Mouse (Mus musculus) CH12.LX (cell line): ENCODE measurements at regions not wholly inside any gene's neighbourhood (a gene's known extent, or its start where the extent isn't known, plus 50 kb on each side); places are given as distances from the start of the nearest gene placed in this dataset.

Source experiments
- DNase-seq: peaks from one replicate; pipeline ENCODE4 v3.0.0-alpha.2; 2013; ENCODE audit errors: extremely low read depth
- H3K27ac ChIP-seq: 2 replicates; pipeline ENCODE4 v1.5.1; 2012; ENCODE audit warnings: low read depth, mild to moderate bottlenecking, control low read depth, moderate library complexity; ENCODE audit not compliant: insufficient read depth
- H3K27me3 ChIP-seq: replicated peaks from 2 replicates; pipeline ENCODE3; 2012; ENCODE audit warnings: inconsistent platforms
- H3K36me3 ChIP-seq, 2 experiments: replicated peaks in 1 of 2; 2 replicates each; pipeline versions ENCODE3 to v1.6.1; 2012; ENCODE audit warnings: inconsistent platforms in 1 of 2, low read length in 1 of 2, mild to moderate bottlenecking in 1 of 2, mixed read lengths in 1 of 2, moderate library complexity in 1 of 2; ENCODE audit not compliant: control insufficient read depth in 1 of 2, insufficient read depth in 1 of 2
- H3K4me1 ChIP-seq, 2 experiments: 2 replicates each; pipeline ENCODE4 v1.6.1; 2012; ENCODE audit warnings: inconsistent platforms in 1 of 2, moderate library complexity in 1 of 2; ENCODE audit not compliant: insufficient read depth in 2 of 2, control insufficient read depth in 1 of 2
- H3K4me2 ChIP-seq: 2 replicates; pipeline ENCODE4 v1.6.1; 2012; ENCODE audit warnings: low read depth, mild to moderate bottlenecking, control low read depth; ENCODE audit not compliant: poor library complexity, insufficient read depth, severe bottlenecking
- H3K4me3 ChIP-seq, 3 experiments: fragments of 150-350 bp in 1 of 3; sonication (generic) in 1 of 3; replicated peaks in 1 of 3; 2 replicates each; pipeline versions ENCODE3 to v1.5.1; 2011 to 2012; ENCODE audit warnings: low read depth in 2 of 3, low read length in 2 of 3, mild to moderate bottlenecking in 2 of 3, moderate library complexity in 2 of 3, control low read depth in 1 of 3, improper control_type of control experiment in 1 of 3, inconsistent platforms in 1 of 3, mixed read lengths in 1 of 3; ENCODE audit not compliant: poor library complexity in 1 of 3
- H3K79me2 ChIP-seq: replicated peaks from 2 replicates; pipeline ENCODE4 v1.6.1; 2012; ENCODE audit warnings: mild to moderate bottlenecking, moderate library complexity; ENCODE audit not compliant: control insufficient read depth, poor library complexity, insufficient read depth, severe bottlenecking; ENCODE audit errors: extremely low read depth
- H3K9ac ChIP-seq: 2 replicates; pipeline ENCODE4 v1.6.1; 2012; ENCODE audit warnings: low read depth, mild to moderate bottlenecking, control low read depth, moderate library complexity; ENCODE audit not compliant: insufficient read depth
- H3K9me3 ChIP-seq: replicated peaks from 2 replicates; pipeline ENCODE3; 2012; ENCODE audit warnings: low read length, inconsistent platforms, mixed read lengths
- CHD1 ChIP-seq: IDR thresholded peaks from 2 replicates; pipeline ENCODE4 v1.6.1; 2012; ENCODE audit warnings: low read depth, low read length, improper control_type of control experiment, inconsistent platforms
- CHD2 ChIP-seq: IDR thresholded peaks from 2 replicates; pipeline ENCODE4 v1.6.1; 2011; ENCODE audit warnings: low read length, improper control_type of control experiment
- CTCF ChIP-seq, 2 experiments: IDR thresholded peaks in 1 of 2; conservative IDR thresholded peaks in 1 of 2; 2 replicates each; pipeline ENCODE4 v1.5.1; 2011 to 2012; ENCODE audit warnings: low read depth in 2 of 2, low read length in 2 of 2, improper control_type of control experiment in 1 of 2, inconsistent platforms in 1 of 2, mild to moderate bottlenecking in 1 of 2, moderate library complexity in 1 of 2
- E2F4 ChIP-seq: IDR thresholded peaks from 2 replicates; pipeline ENCODE4 v1.6.1; 2011; ENCODE audit warnings: low read depth, low read length, improper control_type of control experiment; ENCODE audit not compliant: insufficient replicate concordance
- ELF1 ChIP-seq: IDR thresholded peaks from 2 replicates; pipeline ENCODE4 v1.6.1; 2014; ENCODE audit warnings: low read depth, mild to moderate bottlenecking, inconsistent platforms, low read length, improper control_type of control experiment
- EP300 ChIP-seq: IDR thresholded peaks from 2 replicates; pipeline ENCODE4 v1.6.1; 2011; ENCODE audit warnings: low read length, improper control_type of control experiment
- ETS1 ChIP-seq: conservative IDR thresholded peaks from 2 replicates; pipeline ENCODE4 v1.6.1; 2012; ENCODE audit warnings: low read depth, mild to moderate bottlenecking, inconsistent platforms, low read length, improper control_type of control experiment, moderate library complexity
- IRF4 ChIP-seq: IDR thresholded peaks from 2 replicates; pipeline ENCODE4 v1.6.1; 2014; ENCODE audit warnings: low read depth, mild to moderate bottlenecking, inconsistent platforms, low read length, improper control_type of control experiment
- JUN ChIP-seq: IDR thresholded peaks from 2 replicates; pipeline ENCODE4 v1.6.1; 2011; ENCODE audit warnings: low read depth, mild to moderate bottlenecking, low read length, improper control_type of control experiment, moderate library complexity; ENCODE audit not compliant: insufficient read depth
- JUND ChIP-seq: conservative IDR thresholded peaks from 2 replicates; pipeline ENCODE4 v1.6.1; 2011; ENCODE audit warnings: low read depth, low read length, improper control_type of control experiment
- KAT2A ChIP-seq: IDR thresholded peaks from 2 replicates; pipeline ENCODE4 v1.6.1; 2012; ENCODE audit warnings: low read length, improper control_type of control experiment, inconsistent platforms; ENCODE audit not compliant: insufficient replicate concordance
- MAFK ChIP-seq: IDR thresholded peaks from 2 replicates; pipeline ENCODE4 v1.6.1; 2011; ENCODE audit warnings: low read length, improper control_type of control experiment; ENCODE audit not compliant: insufficient replicate concordance
- MAX ChIP-seq: IDR thresholded peaks from 2 replicates; pipeline ENCODE4 v1.6.1; 2011; ENCODE audit warnings: low read length, improper control_type of control experiment
- MAZ ChIP-seq: IDR thresholded peaks from 2 replicates; pipeline ENCODE4 v1.6.1; 2012; ENCODE audit warnings: low read depth, mild to moderate bottlenecking, inconsistent platforms, low read length, improper control_type of control experiment, moderate library complexity
- MEF2A ChIP-seq: IDR thresholded peaks from 2 replicates; pipeline ENCODE4 v1.6.1; 2014; ENCODE audit warnings: low read depth, mild to moderate bottlenecking, inconsistent platforms, low read length, improper control_type of control experiment, borderline replicate concordance
- MXI1 ChIP-seq: IDR thresholded peaks from 2 replicates; pipeline ENCODE4 v1.6.1; 2011; ENCODE audit warnings: mild to moderate bottlenecking, low read depth, low read length, improper control_type of control experiment
- MYC ChIP-seq: IDR thresholded peaks from 2 replicates; pipeline ENCODE4 v1.6.1; 2011; ENCODE audit warnings: low read depth, mild to moderate bottlenecking, improper control_type of control experiment, low read length
- NELFE ChIP-seq: IDR thresholded peaks from 2 replicates; pipeline ENCODE4 v1.6.1; 2011; ENCODE audit warnings: low read depth, low read length, improper control_type of control experiment
- NRF1 ChIP-seq: IDR thresholded peaks from 2 replicates; pipeline ENCODE4 v1.6.1; 2014; ENCODE audit warnings: low read depth, mild to moderate bottlenecking, inconsistent platforms, low read length, improper control_type of control experiment, moderate library complexity
- PAX5 ChIP-seq: IDR thresholded peaks from 2 replicates; pipeline ENCODE4 v1.6.1; 2012; ENCODE audit warnings: low read length, inconsistent platforms, mixed read lengths
- POLR2AphosphoS2 ChIP-seq: IDR thresholded peaks from 2 replicates; pipeline ENCODE4 v1.6.1; 2011; ENCODE audit warnings: low read depth, low read length, improper control_type of control experiment
- RAD21 ChIP-seq: IDR thresholded peaks from 2 replicates; pipeline ENCODE4 v1.6.1; 2011; ENCODE audit warnings: low read depth, mild to moderate bottlenecking, low read length, improper control_type of control experiment, moderate library complexity
- RCOR1 ChIP-seq: conservative IDR thresholded peaks from 2 replicates; pipeline ENCODE4 v1.6.1; 2012; ENCODE audit warnings: low read depth, mild to moderate bottlenecking, inconsistent platforms, low read length, improper control_type of control experiment
- SIN3A ChIP-seq: IDR thresholded peaks from 2 replicates; pipeline ENCODE4 v1.6.1; 2012; ENCODE audit warnings: low read length, improper control_type of control experiment, inconsistent platforms
- SMC3 ChIP-seq: IDR thresholded peaks from 2 replicates; pipeline ENCODE4 v1.6.1; 2011; ENCODE audit warnings: low read depth, low read length, improper control_type of control experiment
- TBP ChIP-seq: conservative IDR thresholded peaks from 2 replicates; pipeline ENCODE4 v1.6.1; 2011; ENCODE audit warnings: low read depth, low read length, improper control_type of control experiment
- TCF12 ChIP-seq: IDR thresholded peaks from 2 replicates; pipeline ENCODE4 v1.6.1; 2014; ENCODE audit warnings: low read depth, mild to moderate bottlenecking, inconsistent platforms, low read length, improper control_type of control experiment
- UBTF ChIP-seq: IDR thresholded peaks from 2 replicates; pipeline ENCODE4 v1.6.1; 2012; ENCODE audit warnings: low read depth, mild to moderate bottlenecking, inconsistent platforms, low read length, improper control_type of control experiment, moderate library complexity
- USF1 ChIP-seq: IDR thresholded peaks from 2 replicates; pipeline ENCODE4 v1.6.1; 2014; ENCODE audit warnings: low read depth, mild to moderate bottlenecking, inconsistent platforms, low read length, improper control_type of control experiment
- USF2 ChIP-seq: conservative IDR thresholded peaks from 2 replicates; pipeline ENCODE4 v1.6.1; 2011; ENCODE audit warnings: low read depth, low read length, improper control_type of control experiment
- ZC3H11A ChIP-seq: IDR thresholded peaks from 2 replicates; pipeline ENCODE4 v1.6.1; 2012; ENCODE audit warnings: low read depth, mild to moderate bottlenecking, inconsistent platforms, low read length, improper control_type of control experiment
- ZKSCAN1 ChIP-seq: IDR thresholded peaks from 2 replicates; pipeline ENCODE4 v1.6.1; 2012; ENCODE audit warnings: low read depth, inconsistent platforms, low read length, improper control_type of control experiment, borderline replicate concordance
- ZNF384 ChIP-seq: IDR thresholded peaks from 2 replicates; pipeline ENCODE4 v1.6.1; 2012; ENCODE audit warnings: low read depth, low read length, improper control_type of control experiment, inconsistent platforms
- dilution Hi-C: fragments of 300-500 bp; cut with MboI; formaldehyde crosslinking; loops from 2 replicates; pipeline ENCODE4 v1.14.3; 2020; ENCODE audit warnings: low sequenced_read_pairs; ENCODE audit not compliant: extremely low pct_unique_long_range_greater_than_20kb, extremely low pct_ligation_motif_present
- in situ Hi-C: fragments of 300-500 bp; cut with MboI; formaldehyde crosslinking; loops from 3 replicates; pipeline ENCODE4 v1.14.3; 2019; ENCODE audit warnings: low sequenced_read_pairs, low pct_ligation_motif_present, low pct_unique_long_range_greater_than_20kb, mixed read lengths

DNA sequence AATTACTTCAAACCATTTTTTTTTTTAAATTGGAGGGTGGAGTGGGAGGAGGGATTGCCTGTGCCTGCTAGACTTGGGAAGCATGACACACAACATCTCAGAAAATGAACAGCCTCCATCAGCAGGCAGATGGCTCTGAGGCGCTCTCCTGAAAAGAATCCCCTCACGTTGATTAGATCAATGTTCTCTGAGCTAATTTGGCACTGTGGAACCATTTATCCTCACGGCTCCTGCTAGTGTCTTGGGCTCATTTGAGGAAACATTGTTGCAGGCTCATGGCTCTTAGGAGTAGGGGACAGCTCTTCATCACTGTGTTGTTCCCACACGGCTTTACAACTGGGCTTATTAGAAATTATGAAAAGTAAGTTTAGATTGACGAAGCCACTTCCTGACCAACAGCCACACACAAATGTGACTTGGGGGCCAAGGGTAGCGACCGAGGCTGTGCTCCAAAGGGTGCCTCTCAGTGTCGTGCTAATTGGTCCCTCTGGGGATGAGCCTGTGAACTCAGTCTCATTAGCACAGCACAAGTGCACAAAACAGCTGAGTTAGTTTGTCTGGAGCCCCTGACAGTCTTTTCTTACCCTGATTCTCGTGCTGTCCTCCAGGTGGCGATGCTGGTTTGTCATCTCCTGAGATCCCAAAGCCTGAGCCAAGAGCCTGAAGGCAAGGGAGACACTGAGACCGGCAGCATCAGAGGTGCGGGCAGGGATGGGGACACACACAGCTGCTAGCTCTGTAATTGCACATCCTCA is 74.2 kb upstream of the Caprin1 start:
- no peak overlapping the region for H3K4me2 ChIP-seq

GRCm38 (mm10) chr2:103872277-103872636 is 74.8 kb upstream of the Caprin1 start:
- no peaks in the 10 kb centered on the region for H3K9me3 ChIP-seq
- peaks cover 12 to 37% of the 10 kb centered on the region in 2 experiments for H3K4me1 ChIP-seq
- H3K9ac ChIP-seq, result no peak overlapping the region
- H3K27me3 ChIP-seq, result no peaks in the 10 kb centered on the region
- dilution Hi-C loops, result no loop called here
- no peaks in the 10 kb centered on the region for H3K36me3 ChIP-seq
- TF ChIP-seq TCF12 (0 out of 2 replicates have a peak, but pooled peaks have one; percentile 2), CHD2 (no peak), JUND (0 out of 2 replicates have a peak, but pooled peaks have one; percentile 1), MEF2A (no peak), EP300 (no peak), NRF1 (no peak), MAZ (no peak), E2F4 (no peak), JUN (no peak), MXI1 (no peak), SMC3 (no peak), MAX (0 out of 2 replicates have a peak, but pooled peaks have one; percentile 18), ZKSCAN1 (no peak), MYC (no peak), TBP (no peak), NELFE (no peak)
- H3K27ac ChIP-seq, result no peak overlapping the region
- in situ Hi-C loops, result loop anchor here (5.0 kb wide), 2 partner anchors 35 to 110 kb away; no protein-coding TSS in a partner anchor
- no peak overlapping the region for H3K4me2 ChIP-seq
- H3K79me2 ChIP-seq, result no peaks in the 10 kb centered on the region
- H3K4me3 ChIP-seq, result no peak overlapping the region
- DNase-seq, result no peak

More for the DNA sequence above, 74.2 kb upstream of the Caprin1 start:
- Histone ChIP-seq H3K27ac (no peak overlapping the region), H3K9ac (no peak overlapping the region), H3K9me3 (no peaks in the 10 kb centered on the region), H3K79me2 (no peaks in the 10 kb centered on the region), H3K4me1 (peaks cover 12 to 34% of the 10 kb centered on the region in 2 experiments), H3K4me3 (no peak overlapping the region), H3K27me3 (no peaks in the 10 kb centered on the region), H3K36me3 (no peaks in the 10 kb centered on the region)
- in situ Hi-C loops (loop anchor here (5.0 kb wide), 2 partner anchors 36 to 111 kb away; no protein-coding TSS in a partner anchor), dilution Hi-C loops (no loop called here)
- peak; percentile 88 for DNase-seq
- TF ChIP-seq SMC3 (peak; percentile 100), MXI1 (no peak), ETS1 (0 out of 2 replicates have a peak, but pooled peaks have one; percentile 23), MAZ (peak; percentile 69; the same call in 1 of the 2 replicates), CHD1 (no peak), NRF1 (0 out of 2 replicates have a peak, but pooled peaks have one; percentile 17), USF2 (no peak), UBTF (no peak), ZNF384 (no peak; the same call in 1 of the 2 replicates), ZC3H11A (peak; percentile 99), IRF4 (0 out of 2 replicates have a peak, but pooled peaks have one; percentile 33), POLR2AphosphoS2 (no peak), JUND (0 out of 2 replicates have a peak, but pooled peaks have one; percentile 16), E2F4 (no peak), MAFK (peak; percentile 38; the same call in 1 of the 2 replicates), MEF2A (peak; percentile 57), MYC (no peak), MAX (peak; percentile 20; the same call in 1 of the 2 replicates), TBP (no peak), KAT2A (no peak), NELFE (peak; percentile 62; the same call in 1 of the 2 replicates), SIN3A (no peak), RAD21 (peak; percentile 97), TCF12 (peak; percentile 61; the same call in 1 of the 2 replicates), PAX5 (no peak), RCOR1 (no peak), USF1 (no peak), CTCF (conservative IDR thresholded peaks at IDR 0.05 in 1 of 2, IDR thresholded peaks at IDR 0.05 in 1 of 2; ENCODE audit: low read depth in 2 of 2, low read length in 2 of 2) (peak in 1 of 2 experiments; percentile 97; a peak in 3 of 4 replicates), JUN (no peak), ELF1 (no peak)
